Mouse (Mus musculus): ENCODE measurements around the gene Ropn1l. TPM values are rescaled to one million over a fixed set of nuclear protein-coding genes. Genes with fewer than 3 reads are reported as not detected.
A peak's percentile ranks its signal among the peaks of the same experiment; 100 is the strongest.

Gene Ropn1l
- total and polyA plus RNA-seq, 2 experiments: 8.0 to 12.1 TPM

DNA sequence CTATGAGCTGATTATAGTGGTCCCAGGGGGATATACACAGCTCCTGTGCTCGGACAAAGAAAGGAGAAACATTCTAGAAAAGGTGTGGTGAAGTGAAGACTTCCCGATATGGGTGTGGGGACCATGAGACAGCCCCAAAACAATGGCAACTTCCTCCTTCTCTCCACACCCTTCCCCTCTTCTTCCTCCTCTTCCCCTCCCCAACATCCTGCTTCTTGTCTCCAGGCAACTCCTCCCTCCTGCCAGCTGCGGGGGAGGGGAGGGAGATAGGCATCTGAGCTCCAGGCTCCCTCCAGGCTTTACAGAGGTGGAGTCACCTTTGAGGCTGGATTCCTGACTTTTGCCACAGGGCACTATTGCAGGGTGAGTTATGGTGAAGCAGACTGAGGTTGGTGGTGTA, 40.6 kb downstream of the Ropn1l start:
- H3K4me3 ChIP-seq (ENCODE audit: insufficient read depth, low read depth, low read length): no peak overlapping the region
- 60% methylated on average over 3 of the region's 3 CpGs for WGBS
- no peak overlapping the region for H3K9ac ChIP-seq (ENCODE audit: low read depth, low read length)
- H3K4me1 ChIP-seq (ENCODE audit: control insufficient read depth, insufficient read depth, low read length): peaks cover 8% of the 10 kb centered on the region
- H3K27me3 ChIP-seq (ENCODE audit: control insufficient read depth, insufficient read depth, low read length): no peaks in the 10 kb centered on the region
- no peaks in the 10 kb centered on the region for H3K36me3 ChIP-seq (ENCODE audit: control insufficient read depth, insufficient read depth, low read length)
- H3K79me2 ChIP-seq (ENCODE audit: control insufficient read depth, insufficient read depth, low read length): no peaks in the 10 kb centered on the region
- TF ChIP-seq POLR2A (IDR thresholded peaks at IDR 0.05; ENCODE audit: extremely low read depth, insufficient read depth, low read length) (no peak), CTCF (IDR thresholded peaks at IDR 0.05; ENCODE audit: low read depth, low read length) (no peak)
- no peak overlapping the region for H3K27ac ChIP-seq (replicated peaks; ENCODE audit: insufficient read depth, low read depth, low read length)
- no peak for DNase-seq (ENCODE audit: extremely low read depth, low read depth, low spot score)

DNA sequence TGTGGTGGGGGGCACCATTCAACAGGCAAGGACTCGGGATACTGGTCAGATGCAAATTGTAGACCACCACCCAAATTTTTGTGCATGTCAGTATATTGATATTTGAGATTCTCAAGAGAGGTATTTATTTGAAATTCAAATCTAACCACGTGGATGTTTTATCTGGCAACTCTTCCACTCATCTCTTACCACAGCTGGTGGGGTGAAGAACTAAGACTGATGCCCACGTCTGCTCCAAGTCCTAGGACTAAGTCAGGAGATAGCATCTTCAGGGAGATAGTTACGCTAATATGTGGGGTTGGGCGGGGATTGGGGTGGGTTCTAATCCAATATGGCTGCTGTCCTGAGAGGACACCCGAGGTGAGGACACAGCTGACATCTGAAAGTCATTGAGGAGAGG, 41.1 kb downstream of the Ropn1l start:
- TF ChIP-seq POLR2A (IDR thresholded peaks at IDR 0.05; ENCODE audit: extremely low read depth, insufficient read depth, low read length) (no peak), CTCF (IDR thresholded peaks at IDR 0.05; ENCODE audit: low read depth, low read length) (no peak)
- no peak overlapping the region for H3K9ac ChIP-seq (ENCODE audit: low read depth, low read length)
- H3K27ac ChIP-seq (replicated peaks; ENCODE audit: insufficient read depth, low read depth, low read length): no peak overlapping the region
- H3K27me3 ChIP-seq (ENCODE audit: control insufficient read depth, insufficient read depth, low read length): no peaks in the 10 kb centered on the region
- H3K4me3 ChIP-seq (ENCODE audit: insufficient read depth, low read depth, low read length): no peak overlapping the region
- 76% methylated on average over 6 of the region's 6 CpGs for WGBS
- H3K79me2 ChIP-seq (ENCODE audit: control insufficient read depth, insufficient read depth, low read length): no peaks in the 10 kb centered on the region
- peaks cover 10% of the 10 kb centered on the region for H3K4me1 ChIP-seq (ENCODE audit: control insufficient read depth, insufficient read depth, low read length)
- H3K36me3 ChIP-seq (ENCODE audit: control insufficient read depth, insufficient read depth, low read length): no peaks in the 10 kb centered on the region
- no peak for DNase-seq (ENCODE audit: extremely low read depth, low read depth, low spot score)

DNA sequence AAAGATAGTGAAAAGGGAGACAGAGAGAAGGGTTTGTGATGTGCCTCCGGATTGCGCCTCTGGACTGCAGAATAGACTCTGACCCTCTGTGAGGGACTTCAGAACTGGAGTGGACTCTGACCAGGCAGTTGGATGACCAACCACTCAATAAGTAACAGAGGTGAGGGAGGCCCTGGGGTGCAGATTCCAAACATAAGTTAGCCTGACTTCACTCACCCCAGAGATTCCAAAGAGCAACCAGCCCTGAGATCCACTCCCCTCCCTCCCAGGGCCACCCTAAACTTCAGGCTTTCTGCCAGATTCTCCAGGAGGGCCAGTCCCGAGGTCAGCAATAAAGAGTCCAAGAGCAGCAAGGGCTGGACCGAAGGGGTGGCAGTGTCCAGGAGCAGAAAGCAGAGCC, 46.0 kb downstream of the Ropn1l start:
- 10% methylated on average over 4 of the region's 4 CpGs for WGBS
- DNase-seq (ENCODE audit: extremely low read depth, low read depth, low spot score): peak; percentile 98
- Histone ChIP-seq H3K36me3 (ENCODE audit: control insufficient read depth, insufficient read depth, low read length) (no peaks in the 10 kb centered on the region), H3K27me3 (ENCODE audit: control insufficient read depth, insufficient read depth, low read length) (no peaks in the 10 kb centered on the region), H3K79me2 (ENCODE audit: control insufficient read depth, insufficient read depth, low read length) (no peaks in the 10 kb centered on the region), H3K9ac (ENCODE audit: low read depth, low read length) (no peak overlapping the region), H3K4me1 (ENCODE audit: control insufficient read depth, insufficient read depth, low read length) (peaks cover 18% of the 10 kb centered on the region), H3K27ac (replicated peaks; ENCODE audit: insufficient read depth, low read depth, low read length) (peak overlapping the region; percentile 71), H3K4me3 (ENCODE audit: insufficient read depth, low read depth, low read length) (no peak overlapping the region)
- TF ChIP-seq CTCF (IDR thresholded peaks at IDR 0.05; ENCODE audit: low read depth, low read length) (no peak), POLR2A (IDR thresholded peaks at IDR 0.05; ENCODE audit: extremely low read depth, insufficient read depth, low read length) (no peak)

DNA sequence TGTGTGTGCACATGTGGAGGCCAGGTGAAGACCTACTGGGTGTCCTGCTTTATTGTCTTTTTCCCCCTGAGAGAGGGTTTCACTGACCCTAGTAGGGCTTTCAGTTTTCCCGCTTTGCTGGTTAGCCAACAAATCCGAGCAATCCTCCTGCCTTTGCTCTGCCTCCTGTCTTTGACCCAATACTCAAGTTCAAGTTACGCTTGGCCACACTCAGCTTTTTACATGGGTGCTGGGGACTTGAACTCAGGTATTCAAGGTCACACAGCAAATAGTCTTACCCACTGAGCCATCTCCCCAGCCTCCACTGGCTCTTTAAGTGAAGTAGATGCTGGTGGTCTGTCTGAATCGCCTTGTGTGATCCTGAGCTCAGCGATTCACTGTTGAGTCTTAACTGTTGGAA, 46.7 kb downstream of the Ropn1l start:
- peaks cover 18% of the 10 kb centered on the region for H3K4me1 ChIP-seq (ENCODE audit: control insufficient read depth, insufficient read depth, low read length)
- 20% methylated on average over 5 of the region's 5 CpGs for WGBS
- no peaks in the 10 kb centered on the region for H3K27me3 ChIP-seq (ENCODE audit: control insufficient read depth, insufficient read depth, low read length)
- peak overlapping the region; percentile 93 for H3K27ac ChIP-seq (replicated peaks; ENCODE audit: insufficient read depth, low read depth, low read length)
- no peaks in the 10 kb centered on the region for H3K36me3 ChIP-seq (ENCODE audit: control insufficient read depth, insufficient read depth, low read length)
- TF ChIP-seq POLR2A (IDR thresholded peaks at IDR 0.05; ENCODE audit: extremely low read depth, insufficient read depth, low read length): no peak
- no peak for TF ChIP-seq CTCF (IDR thresholded peaks at IDR 0.05; ENCODE audit: low read depth, low read length)
- no peak overlapping the region for H3K4me3 ChIP-seq (ENCODE audit: insufficient read depth, low read depth, low read length)
- peak; percentile 80 for DNase-seq (ENCODE audit: extremely low read depth, low read depth, low spot score)
- peak overlapping the region; percentile 14; the same call in 1 of the 2 replicates for H3K9ac ChIP-seq (ENCODE audit: low read depth, low read length)
- H3K79me2 ChIP-seq (ENCODE audit: control insufficient read depth, insufficient read depth, low read length): no peaks in the 10 kb centered on the region

DNA sequence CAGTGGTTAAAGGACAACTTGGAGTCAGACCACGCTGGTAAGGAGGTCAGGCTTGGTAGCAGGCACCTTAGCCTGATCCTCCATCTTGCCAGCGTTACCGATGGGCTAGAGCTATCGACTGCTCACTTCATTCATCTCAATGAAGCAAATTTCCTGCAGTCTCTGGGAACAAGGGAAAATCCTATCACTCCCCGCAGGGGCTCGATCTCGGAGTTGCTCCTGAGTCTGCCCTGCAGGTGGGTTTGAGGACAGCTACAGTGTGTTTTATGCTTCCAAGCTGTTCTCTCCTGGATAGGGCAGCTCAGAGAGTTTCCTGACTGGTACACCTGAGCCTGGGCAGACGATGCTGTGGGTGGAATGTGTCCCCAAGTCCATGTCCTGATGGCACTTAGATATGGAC, 49.2 kb downstream of the Ropn1l start:
- H3K4me3 ChIP-seq (ENCODE audit: insufficient read depth, low read depth, low read length): no peak overlapping the region
- H3K9ac ChIP-seq (ENCODE audit: low read depth, low read length): no peak overlapping the region
- no peaks in the 10 kb centered on the region for H3K79me2 ChIP-seq (ENCODE audit: control insufficient read depth, insufficient read depth, low read length)
- H3K27ac ChIP-seq (replicated peaks; ENCODE audit: insufficient read depth, low read depth, low read length): no peak overlapping the region
- H3K36me3 ChIP-seq (ENCODE audit: control insufficient read depth, insufficient read depth, low read length): no peaks in the 10 kb centered on the region
- DNase-seq (ENCODE audit: extremely low read depth, low read depth, low spot score): no peak
- no peaks in the 10 kb centered on the region for H3K27me3 ChIP-seq (ENCODE audit: control insufficient read depth, insufficient read depth, low read length)
- TF ChIP-seq POLR2A (IDR thresholded peaks at IDR 0.05; ENCODE audit: extremely low read depth, insufficient read depth, low read length) (no peak), CTCF (IDR thresholded peaks at IDR 0.05; ENCODE audit: low read depth, low read length) (no peak)
- WGBS: 91% methylated on average over 8 of the region's 8 CpGs
- H3K4me1 ChIP-seq (ENCODE audit: control insufficient read depth, insufficient read depth, low read length): peaks cover 15% of the 10 kb centered on the region

DNA sequence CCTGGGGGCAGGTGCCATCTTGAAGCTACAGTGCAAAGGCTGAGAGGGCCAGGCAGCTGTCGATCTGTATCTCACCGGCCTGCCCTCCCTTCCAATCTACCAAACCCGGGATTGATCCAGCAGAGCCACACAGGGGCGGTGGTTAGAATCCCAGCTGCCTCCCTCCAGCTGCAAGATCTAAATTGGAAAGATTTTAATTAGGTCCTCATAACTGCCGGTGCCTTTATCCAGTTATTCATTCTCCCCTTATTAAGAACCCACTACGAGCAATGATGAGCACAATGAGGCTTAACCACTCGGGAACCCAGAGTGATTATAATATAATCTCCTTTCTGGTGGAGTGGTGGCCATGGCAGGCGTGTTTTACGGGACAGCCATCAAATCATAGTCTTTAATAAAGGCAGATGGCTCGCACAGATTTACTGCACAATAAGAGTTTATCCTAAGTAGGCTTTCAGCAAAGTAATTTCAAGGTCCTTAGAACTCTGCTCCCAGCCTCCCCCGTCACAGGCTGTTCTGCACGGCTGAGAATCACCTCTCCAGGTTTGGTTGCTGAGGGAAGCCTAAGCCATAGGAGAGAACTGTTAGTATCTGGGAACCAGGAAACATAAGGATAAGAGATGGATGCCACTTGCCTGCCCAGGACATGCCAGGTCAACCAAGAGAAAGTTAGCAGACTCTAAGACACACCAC, 51.2 kb downstream of the Ropn1l start:
- 93% methylated on average over 12 of the region's 12 CpGs for WGBS
- no peaks in the 10 kb centered on the region for H3K79me2 ChIP-seq (ENCODE audit: control insufficient read depth, insufficient read depth, low read length)
- no peak overlapping the region for H3K27ac ChIP-seq (replicated peaks; ENCODE audit: insufficient read depth, low read depth, low read length)
- no peak overlapping the region for H3K9ac ChIP-seq (ENCODE audit: low read depth, low read length)
- no peak for DNase-seq (ENCODE audit: extremely low read depth, low read depth, low spot score)
- no peaks in the 10 kb centered on the region for H3K27me3 ChIP-seq (ENCODE audit: control insufficient read depth, insufficient read depth, low read length)
- H3K4me3 ChIP-seq (ENCODE audit: insufficient read depth, low read depth, low read length): no peak overlapping the region
- H3K36me3 ChIP-seq (ENCODE audit: control insufficient read depth, insufficient read depth, low read length): no peaks in the 10 kb centered on the region
- TF ChIP-seq POLR2A (IDR thresholded peaks at IDR 0.05; ENCODE audit: extremely low read depth, insufficient read depth, low read length): no peak
- no peak for TF ChIP-seq CTCF (IDR thresholded peaks at IDR 0.05; ENCODE audit: low read depth, low read length)
- peaks cover 8% of the 10 kb centered on the region for H3K4me1 ChIP-seq (ENCODE audit: control insufficient read depth, insufficient read depth, low read length)

All from liver, adult 2 months (tissue).